Mouse (Mus musculus) Patski (cell line): ENCODE measurements at regions not wholly inside any gene's neighbourhood (a gene's known extent, or its start where the extent isn't known, plus 50 kb on each side); places are given as distances from the start of the nearest gene placed in this dataset.

Experiments used
- ATAC-seq: fragments of 100-300 bp; one replicate; pipeline ENCODE4 v1.8.0; 2021
- CTCF ChIA-PET: fragments of 350-600 bp; sonication (Branson Sonifier 250); formaldehyde crosslinking; loops from one replicate; lab custom pipeline; 2022; ENCODE audit warnings: inconsistent platforms; lab: Charles Lee
- POLR2A ChIA-PET: fragments of 350-600 bp; sonication (Branson Sonifier 250); formaldehyde crosslinking; loops from one replicate; lab custom pipeline; 2022; ENCODE audit warnings: antibody characterized with exemption, inconsistent platforms; lab: Charles Lee
- DNase-seq: peaks from one replicate; pipeline ENCODE4 v3.0.0-alpha.2; 2011; ENCODE audit warnings: low read depth, low spot score
- H3K27me3 ChIP-seq: fragments of 371-371 bp; one replicate; pipeline ENCODE4 v1.5.1; 2021
- CTCF ChIP-seq: fragments of 100-300 bp; IDR thresholded peaks from one replicate; pipeline ENCODE4 v1.5.1; 2021
- in situ Hi-C: fragments of 300-500 bp; cut with MboI; formaldehyde crosslinking; loops from 3 replicates; pipeline ENCODE4 v1.11.1; 2018; ENCODE audit warnings: low pct_unique_long_range_greater_than_20kb, mixed read lengths

GRCm38 (mm10) chr1:35855650-35856049 is 212.6 kb upstream of the Hs6st1 start:
- in situ Hi-C loops = no loop called here
- ChIA-PET POLR2A (no interaction called here), CTCF (no interaction called here)
- DNase-seq = no peak
- no peak for ATAC-seq
- no peak for TF ChIP-seq CTCF
- H3K27me3 ChIP-seq = no peaks in the 10 kb centered on the region

- H3K27me3 ChIP-seq = no peaks in the 10 kb centered on the region
- no peak for ATAC-seq
- TF ChIP-seq CTCF = no peak
- ChIA-PET CTCF (no interaction called here), POLR2A (no interaction called here)
- in situ Hi-C loops = no loop called here
- DNase-seq = no peak
These were observed 209.9 kb upstream of the Hs6st1 start for GRCm38 (mm10) chr1:35858342-35858741.

- ATAC-seq = no peak
- CTCF ChIA-PET = no interaction called here
- in situ Hi-C loops = no loop called here
- POLR2A ChIA-PET = no interaction called here
- no peaks in the 10 kb centered on the region for H3K27me3 ChIP-seq
- no peak for DNase-seq
- TF ChIP-seq CTCF = no peak
These were observed 207.4 kb upstream of the Hs6st1 start for GRCm38 (mm10) chr1:35860779-35861178.

- ATAC-seq (no peak), DNase-seq (no peak)
- in situ Hi-C loops = no loop called here
- no peak for TF ChIP-seq CTCF
- CTCF ChIA-PET = interaction anchor here (1.4 kb wide), 1 partner anchor 25 kb away, joined by 3 read pairs; no protein-coding TSS in a partner anchor
- POLR2A ChIA-PET = no interaction called here
- H3K27me3 ChIP-seq = no peaks in the 10 kb centered on the region
These were observed 206.0 kb upstream of the Hs6st1 start for GRCm38 (mm10) chr1:35862196-35862595.

DNA sequence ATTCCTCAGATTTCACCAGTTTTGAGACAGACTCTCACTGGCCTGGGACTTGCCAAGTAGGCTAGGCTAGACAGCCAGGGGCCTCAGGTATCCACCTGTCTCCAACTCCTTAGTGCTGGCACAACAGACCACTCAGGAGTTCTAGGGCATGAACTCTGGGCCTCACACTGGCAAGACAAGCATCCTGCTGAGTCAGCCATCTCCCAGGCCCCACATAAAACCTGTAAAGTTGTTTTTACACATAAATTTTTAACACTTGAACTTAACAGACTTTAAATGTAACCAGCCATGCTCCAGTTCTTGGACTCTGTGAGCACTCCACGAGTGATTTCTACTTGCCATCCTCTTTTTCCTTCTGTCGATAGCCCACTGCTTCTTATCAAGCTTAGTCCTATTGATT is 205.5 kb upstream of the Hs6st1 start:
- ATAC-seq (no peak), DNase-seq (no peak)
- POLR2A ChIA-PET = no interaction called here
- in situ Hi-C loops = no loop called here
- CTCF ChIA-PET = interaction anchor here (1.4 kb wide), 1 partner anchor 25 kb away, joined by 3 read pairs; no protein-coding TSS in a partner anchor
- H3K27me3 ChIP-seq = no peaks in the 10 kb centered on the region
- no peak for TF ChIP-seq CTCF

GRCm38 (mm10) chr1:35864246-35864645 is 204.0 kb upstream of the Hs6st1 start:
- in situ Hi-C loops = no loop called here
- H3K27me3 ChIP-seq = no peaks in the 10 kb centered on the region
- POLR2A ChIA-PET = interaction anchor here (0.7 kb wide), 1 partner anchor 317 kb away, joined by 5 read pairs; no protein-coding TSS in a partner anchor
- ATAC-seq (no peak), DNase-seq (no peak)
- no peak for TF ChIP-seq CTCF
- CTCF ChIA-PET = no interaction called here

- no peaks in the 10 kb centered on the region for H3K27me3 ChIP-seq
- ChIA-PET CTCF (no interaction called here), POLR2A (no interaction called here)
- in situ Hi-C loops = no loop called here
- no peak for DNase-seq
- no peak for ATAC-seq
- no peak for TF ChIP-seq CTCF
These were observed 202.9 kb upstream of the Hs6st1 start for GRCm38 (mm10) chr1:35865263-35865662.

DNA sequence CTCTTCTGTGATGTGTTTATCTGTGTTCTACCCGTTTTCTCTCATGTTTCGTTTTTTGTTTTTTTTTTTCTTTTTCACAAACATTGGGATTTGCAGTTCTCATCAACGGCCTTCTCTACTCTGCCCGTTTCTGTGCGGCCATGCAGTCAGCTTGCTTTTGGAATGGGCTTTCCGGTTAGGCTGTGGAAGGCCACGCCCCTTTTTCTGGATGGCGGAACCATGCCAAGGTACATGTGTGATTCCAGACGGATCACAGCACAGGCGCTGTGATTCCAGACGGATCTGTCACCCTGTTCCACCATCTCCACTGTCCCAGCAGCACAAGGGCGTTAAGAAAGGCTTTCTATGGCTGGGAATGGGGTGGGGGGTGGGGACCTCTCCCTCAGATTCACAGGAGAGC is 201.6 kb upstream of the Hs6st1 start:
- CTCF ChIA-PET = no interaction called here
- DNase-seq = no peak

GRCm38 (mm10) chr1:35869381-35870143 is 198.6 kb upstream of the Hs6st1 start:
- in situ Hi-C loops = loop anchor here (10.0 kb wide), 1 partner anchor 195 kb away; the partner anchor contains the start of gene Hs6st1
- ChIA-PET CTCF (no interaction called here), POLR2A (no interaction called here)
- no peak for DNase-seq
- TF ChIP-seq CTCF = no peak
- no peak for ATAC-seq
- H3K27me3 ChIP-seq = no peaks in the 10 kb centered on the region

More for the DNA sequence above, 201.6 kb upstream of the Hs6st1 start:
- in situ Hi-C loops = no loop called here
- POLR2A ChIA-PET = no interaction called here
- ATAC-seq = no peak
- H3K27me3 ChIP-seq = no peaks in the 10 kb centered on the region
- TF ChIP-seq CTCF = no peak

GRCm38 (mm10) chr1:35870144-35870827 is 197.9 kb upstream of the Hs6st1 start:
- DNase-seq (no peak), ATAC-seq (no peak)
- in situ Hi-C loops = loop anchor here (10.0 kb wide), 1 partner anchor 195 kb away; the partner anchor contains the start of gene Hs6st1
- H3K27me3 ChIP-seq = no peaks in the 10 kb centered on the region
- CTCF ChIA-PET = interaction anchor here (1.4 kb wide), 1 partner anchor 14 kb away, joined by 3 read pairs; no protein-coding TSS in a partner anchor
- POLR2A ChIA-PET = no interaction called here
- TF ChIP-seq CTCF = no peak

DNA sequence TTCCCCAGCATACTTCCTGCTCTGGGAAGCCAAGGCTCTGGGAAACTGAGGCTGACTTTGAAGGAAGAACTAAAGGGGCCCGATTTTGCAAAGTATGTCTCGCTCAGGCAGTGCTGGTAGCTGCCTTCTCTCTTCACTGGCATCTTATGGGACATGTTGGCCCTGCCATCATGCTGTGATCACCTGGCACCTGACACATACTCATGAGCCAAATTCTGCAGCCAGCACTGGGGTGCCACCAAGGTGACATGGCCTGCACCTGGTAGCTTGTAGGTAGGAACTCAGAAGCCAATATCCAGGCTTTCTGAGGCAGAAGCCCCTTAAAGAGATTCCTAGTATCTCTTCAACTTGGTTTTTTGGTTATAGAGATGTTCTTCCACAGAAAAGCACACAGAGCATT is 195.2 kb upstream of the Hs6st1 start:
- TF ChIP-seq CTCF = no peak

More for the DNA sequence above, 195.2 kb upstream of the Hs6st1 start:
- ATAC-seq (no peak), DNase-seq (no peak)
- CTCF ChIA-PET = no interaction called here
- no peaks in the 10 kb centered on the region for H3K27me3 ChIP-seq
- in situ Hi-C loops = loop anchor here (10.0 kb wide), 1 partner anchor 192 kb away; the partner anchor contains the start of gene Hs6st1
- POLR2A ChIA-PET = no interaction called here
